In the genomic region with DNA sequence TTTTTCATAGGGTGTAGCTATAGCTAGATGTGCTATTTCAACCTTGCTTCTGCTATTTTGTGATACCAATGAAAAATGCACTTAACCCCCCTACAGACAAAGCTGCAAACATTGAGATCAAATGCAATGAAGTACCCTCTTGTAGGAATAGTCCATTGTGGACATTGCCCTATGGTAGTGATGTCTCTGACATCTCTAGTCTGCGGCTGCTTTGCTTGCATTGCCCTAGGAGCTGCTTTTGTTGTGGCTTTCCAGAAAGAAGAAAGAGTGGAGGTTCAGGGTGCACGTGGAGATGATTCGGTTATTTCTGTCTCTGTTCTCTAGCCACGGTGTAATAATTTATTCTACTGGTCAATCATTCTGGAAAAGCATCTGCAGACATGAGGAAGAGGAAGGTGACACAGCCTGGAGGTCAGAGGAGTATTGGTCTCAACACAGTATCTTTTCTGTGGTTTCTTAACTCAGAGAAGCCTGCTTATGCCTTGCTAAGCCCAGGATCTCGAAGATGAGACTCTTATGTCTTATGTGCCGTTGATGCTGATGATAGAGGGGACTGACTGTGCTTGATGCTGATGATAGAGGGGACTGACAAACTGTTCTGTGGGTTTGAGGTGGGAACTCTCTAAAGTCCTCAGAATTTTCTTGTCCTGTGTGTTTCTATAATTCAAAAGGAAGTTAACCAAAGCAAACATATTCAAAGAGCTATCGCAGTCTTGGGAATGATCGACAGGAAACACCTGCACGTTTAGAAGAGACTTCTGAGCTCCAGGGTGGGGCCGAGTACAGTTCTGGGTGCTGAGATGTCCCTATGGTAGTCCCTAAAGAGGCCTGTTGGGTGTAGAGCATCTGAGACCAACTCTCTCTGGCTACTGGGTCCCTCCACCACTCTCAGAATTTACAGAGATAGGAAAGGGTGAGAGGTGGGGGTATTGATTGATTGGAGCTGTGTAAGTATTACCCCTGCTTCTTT, we compare ENCODE assay signal across 21 mouse cellular contexts. TPM values are rescaled to one million over a fixed set of nuclear protein-coding genes. Genes with fewer than 3 reads are reported as not detected.
DNase-seq lines count a peak whose midpoint lies in the region; ATAC-seq and TF ChIP-seq lines count a peak whose summit lies in the region.
"Had no signal": no experiment of that assay in that cellular context is flagged by ENCODE, and none has a peak within 500 bp of the region (broad histone marks: within the 10 kb centered on the region; RNA-seq: fewer than 3 reads in every experiment).

No protein-coding gene starts in this region.

- TF ChIP-seq CTCF in thymus, adult 2 months (IDR thresholded peaks at IDR 0.05; ENCODE audit: borderline replicate concordance, control insufficient read depth, extremely low read depth, insufficient read depth, low read length, poor library complexity), result no peak

- no peak overlapping the region for H3K4me3 ChIP-seq in midbrain, embryonic 11.5 days (ENCODE audit: low read depth, low read length)
- H3K4me3 ChIP-seq in midbrain, embryonic 15.5 days, result no peak overlapping the region
- no peak overlapping the region for H3K4me3 ChIP-seq in thymus, adult 2 months (ENCODE audit: control insufficient read depth, insufficient read depth, low read length)
- no peak overlapping the region for H3K4me3 ChIP-seq in forebrain, embryonic 13.5 days
- H3K4me3 ChIP-seq in kidney, embryonic 14.5 days (ENCODE audit: low read length), result no peak overlapping the region
- H3K4me3 ChIP-seq: embryonic facial prominence, embryonic 10.5 days; gastrocnemius, adult 2 months; heart, embryonic 13.5 days had no signal

- ATAC-seq in midbrain, embryonic 11.5 days (ENCODE audit: low FRiP score), result no peak
- ATAC-seq in midbrain, embryonic 15.5 days (replicated peaks), result no peak
- ATAC-seq in forebrain, embryonic 13.5 days, result no peak
- ATAC-seq in kidney, embryonic 14.5 days (ENCODE audit: low FRiP score, low TSS enrichment), result no peak
- ATAC-seq: activated CD4-positive, CD25-positive, alpha-beta regulatory T cell, adult 4 months; forebrain, embryonic 14.5 days; Patski had no signal

- TF ChIP-seq POLR2A in thymus, adult 2 months (IDR thresholded peaks at IDR 0.05; ENCODE audit: control insufficient read depth, extremely low read depth, insufficient read depth, low read length, poor library complexity), result no peak

- no peak overlapping the region for H3K9ac ChIP-seq in midbrain, embryonic 11.5 days (ENCODE audit: low read length)
- no peak overlapping the region for H3K9ac ChIP-seq in midbrain, embryonic 15.5 days
- H3K9ac ChIP-seq in forebrain, embryonic 13.5 days, result no peak overlapping the region
- H3K9ac ChIP-seq in kidney, embryonic 14.5 days (ENCODE audit: low read depth, low read length), result no peak overlapping the region
- H3K9ac ChIP-seq: heart, embryonic 13.5 days; hindbrain, embryonic 14.5 days had no signal

- no peaks in the 10 kb centered on the region for H3K36me3 ChIP-seq in midbrain, embryonic 11.5 days (ENCODE audit: control insufficient read depth, insufficient read depth, low read length)
- no peaks in the 10 kb centered on the region for H3K36me3 ChIP-seq in midbrain, embryonic 15.5 days (replicated peaks)
- no peaks in the 10 kb centered on the region for H3K36me3 ChIP-seq in thymus, adult 2 months (ENCODE audit: control insufficient read depth, insufficient read depth, low read length)
- no peaks in the 10 kb centered on the region for H3K36me3 ChIP-seq in forebrain, embryonic 13.5 days (ENCODE audit: poor library complexity, severe bottlenecking)
- H3K36me3 ChIP-seq in kidney, embryonic 14.5 days (ENCODE audit: control insufficient read depth, insufficient read depth, low read length), result no peaks in the 10 kb centered on the region
- H3K36me3 ChIP-seq: embryonic facial prominence, embryonic 10.5 days; heart, embryonic 13.5 days had no signal

- H3K4me2 ChIP-seq in midbrain, embryonic 11.5 days, result no peak overlapping the region
- no peak overlapping the region for H3K4me2 ChIP-seq in midbrain, embryonic 15.5 days
- no peak overlapping the region for H3K4me2 ChIP-seq in forebrain, embryonic 13.5 days
- H3K4me2 ChIP-seq in kidney, embryonic 14.5 days (replicated peaks; ENCODE audit: low read depth, low read length), result no peak overlapping the region
- H3K4me2 ChIP-seq: heart, embryonic 13.5 days; hindbrain, embryonic 14.5 days had no signal

- peaks cover 4% of the 10 kb centered on the region; the same call in 1 of the 2 replicates for H3K4me1 ChIP-seq in midbrain, embryonic 11.5 days (ENCODE audit: control insufficient read depth, insufficient read depth, low read length)
- peaks cover 10% of the 10 kb centered on the region for H3K4me1 ChIP-seq in midbrain, embryonic 15.5 days
- peaks cover 45% of the 10 kb centered on the region for H3K4me1 ChIP-seq in thymus, adult 2 months (replicated peaks; ENCODE audit: control insufficient read depth, insufficient read depth, low read length)
- peaks cover 12% of the 10 kb centered on the region for H3K4me1 ChIP-seq in forebrain, embryonic 13.5 days
- no peaks in the 10 kb centered on the region for H3K4me1 ChIP-seq in kidney, embryonic 14.5 days (ENCODE audit: control insufficient read depth, insufficient read depth, low read length)

- WGBS in midbrain, embryonic 11.5 days, result 90% methylated on average over 10 of the region's 10 CpGs
- 84% methylated on average over 10 of the region's 10 CpGs for WGBS in midbrain, embryonic 15.5 days
- 3% methylated on average over 10 of the region's 10 CpGs for WGBS in thymus, adult 2 months
- 83% methylated on average over 10 of the region's 10 CpGs for WGBS in forebrain, embryonic 13.5 days
- 86% methylated on average over 10 of the region's 10 CpGs for WGBS in kidney, embryonic 14.5 days

- no peak overlapping the region for H3K27ac ChIP-seq in midbrain, embryonic 11.5 days (ENCODE audit: low read depth, low read length)
- no peak overlapping the region for H3K27ac ChIP-seq in midbrain, embryonic 15.5 days
- H3K27ac ChIP-seq in thymus, adult 2 months (ENCODE audit: control insufficient read depth, insufficient read depth, low read length), result peak overlapping the region; percentile 71
- no peak overlapping the region for H3K27ac ChIP-seq in forebrain, embryonic 13.5 days
- H3K27ac ChIP-seq in kidney, embryonic 14.5 days (ENCODE audit: low read depth, low read length), result no peak overlapping the region
- H3K27ac ChIP-seq: embryonic facial prominence, embryonic 10.5 days; gastrocnemius, adult 2 months; heart, embryonic 13.5 days; hindbrain, embryonic 14.5 days had no signal

- peak; percentile 60 for DNase-seq in midbrain, embryonic 11.5 days (ENCODE audit: low spot score, missing footprints)
- peak; percentile 63 for DNase-seq in thymus, adult 2 months
- peak; percentile 75 for DNase-seq in thymus, postnatal 25 days
- no peak for DNase-seq in spleen, postnatal 10 days (ENCODE audit: low spot score in 2 of 2)
- DNase-seq: adrenal gland, postnatal 25 days; cerebellum, adult 18-20 months; cerebellum, adult 9-11 months; cerebellum, postnatal 36 days; gastrocnemius, adult 2 months; gastrocnemius, postnatal 25 days; heart, postnatal 10 days had no signal

- H3K27me3 ChIP-seq in midbrain, embryonic 11.5 days (ENCODE audit: control insufficient read depth, insufficient read depth, low read length), result no peaks in the 10 kb centered on the region
- 0 out of 2 replicates have a peak, but pooled peaks cover 1% of the 10 kb centered on the region for H3K27me3 ChIP-seq in midbrain, embryonic 15.5 days (replicated peaks)
- no peaks in the 10 kb centered on the region for H3K27me3 ChIP-seq in thymus, adult 2 months (ENCODE audit: control insufficient read depth, insufficient read depth, low read length)
- H3K27me3 ChIP-seq in forebrain, embryonic 13.5 days, result no peaks in the 10 kb centered on the region
- no peaks in the 10 kb centered on the region for H3K27me3 ChIP-seq in kidney, embryonic 14.5 days (ENCODE audit: control insufficient read depth, insufficient read depth, low read length)
- H3K27me3 ChIP-seq: CH12.LX, Patski had no signal

- H3K9me3 ChIP-seq in midbrain, embryonic 11.5 days (ENCODE audit: control insufficient read depth, low read length), result no peaks in the 10 kb centered on the region
- H3K9me3 ChIP-seq in midbrain, embryonic 15.5 days, result no peaks in the 10 kb centered on the region
- H3K9me3 ChIP-seq in forebrain, embryonic 13.5 days (replicated peaks), result no peaks in the 10 kb centered on the region
- H3K9me3 ChIP-seq in kidney, embryonic 14.5 days (ENCODE audit: control insufficient read depth, low read length), result no peaks in the 10 kb centered on the region
- H3K9me3 ChIP-seq: embryonic facial prominence, embryonic 10.5 days; heart, embryonic 13.5 days had no signal

RNA-seq across cellular contexts. Expression of a gene that starts 23.4 kb away (rescaled TPM):
- 4.5 and 5.5 TPM in 2 replicates for polyA plus RNA-seq in midbrain, embryonic 11.5 days (2014; fragmentation: Nextera tagmentation; extraction: Ambion mirVana)
- polyA plus RNA-seq in midbrain, embryonic 15.5 days (2015; fragmentation: Nextera tagmentation; extraction: Ambion mirVana), result 13.7 and 13.8 TPM in 2 replicates
- polyA plus RNA-seq in thymus, adult 2 months (2012; rRNA removed), result 7.4 and 8.5 TPM in 2 replicates
- polyA plus RNA-seq in forebrain, embryonic 13.5 days (2015; fragmentation: Nextera tagmentation; extraction: Ambion mirVana), result 10.6 and 10.9 TPM in 2 replicates
- 11.7 and 14.8 TPM in 2 replicates for polyA plus RNA-seq in kidney, embryonic 14.5 days (2014; fragmentation: Nextera tagmentation; extraction: Ambion mirVana)

Comparison
In these comparisons a context has a peak if more than half of its experiments do, and no peak if none do; other contexts are left out.
1. DNase-seq: peak in midbrain, embryonic 11.5 days (single experiment), thymus, adult 2 months (single experiment) and thymus, postnatal 25 days (single experiment); none in spleen, postnatal 10 days (0 of 2).